Mouse (Mus musculus): ENCODE data around the gene Ssbp2. TPM values are rescaled to one million over a fixed set of nuclear protein-coding genes. Genes with fewer than 3 reads are reported as not detected.
A peak's percentile ranks its signal among the peaks of the same experiment; 100 is the strongest.

Gene Ssbp2
- polyA plus RNA-seq, 1 experiment: 15.1 TPM

GRCm38 (mm10) chr13:91680764-91681437 lies 220.8 kb downstream of the Ssbp2 start:
- H3K4me1 ChIP-seq (ENCODE audit: control insufficient read depth, insufficient read depth, low read length): no peaks in the 10 kb centered on the region
- no peak for DNase-seq
- WGBS: 76% methylated on average over 8 of the region's 8 CpGs
- TF ChIP-seq POLR2A (IDR thresholded peaks at IDR 0.05; ENCODE audit: borderline replicate concordance, extremely low read depth, low read depth, low read length) (no peak), CTCF (IDR thresholded peaks at IDR 0.05; ENCODE audit: insufficient read depth, low read length) (no peak)
- no peak overlapping the region for H3K4me3 ChIP-seq (replicated peaks; ENCODE audit: extremely low read depth, low read depth, low read length)

- Histone ChIP-seq H3K4me3 (replicated peaks; ENCODE audit: extremely low read depth, low read depth, low read length) (no peak overlapping the region), H3K4me1 (ENCODE audit: control insufficient read depth, insufficient read depth, low read length) (no peaks in the 10 kb centered on the region)
- DNase-seq: no peak
- 90% methylated on average over 3 of the region's 3 CpGs for WGBS
- TF ChIP-seq POLR2A (IDR thresholded peaks at IDR 0.05; ENCODE audit: borderline replicate concordance, extremely low read depth, low read depth, low read length): no peak
Observed at GRCm38 (mm10) chr13:91681474-91681873, 221.4 kb downstream of the Ssbp2 start.

- H3K4me1 ChIP-seq (ENCODE audit: control insufficient read depth, insufficient read depth, low read length): no peaks in the 10 kb centered on the region
- no peak overlapping the region for H3K4me3 ChIP-seq (replicated peaks; ENCODE audit: extremely low read depth, low read depth, low read length)
- 82% methylated on average over 5 of the region's 5 CpGs for WGBS
- DNase-seq: no peak
- no peak for TF ChIP-seq CTCF (IDR thresholded peaks at IDR 0.05; ENCODE audit: insufficient read depth, low read length)
Observed at GRCm38 (mm10) chr13:91690118-91690517, 230.0 kb downstream of the Ssbp2 start.

- 49% methylated on average over 7 of the region's 7 CpGs for WGBS
- Histone ChIP-seq H3K4me1 (ENCODE audit: control insufficient read depth, insufficient read depth, low read length) (no peaks in the 10 kb centered on the region), H3K4me3 (replicated peaks; ENCODE audit: extremely low read depth, low read depth, low read length) (no peak overlapping the region)
- no peak for DNase-seq
- TF ChIP-seq POLR2A (IDR thresholded peaks at IDR 0.05; ENCODE audit: borderline replicate concordance, extremely low read depth, low read depth, low read length): no peak
- no peak for TF ChIP-seq CTCF (IDR thresholded peaks at IDR 0.05; ENCODE audit: insufficient read depth, low read length)
Observed at GRCm38 (mm10) chr13:91693615-91694014, 233.5 kb downstream of the Ssbp2 start.

GRCm38 (mm10) chr13:91695406-91695805 lies 235.3 kb downstream of the Ssbp2 start:
- WGBS: 74% methylated on average over 2 of the region's 2 CpGs
- TF ChIP-seq POLR2A (IDR thresholded peaks at IDR 0.05; ENCODE audit: borderline replicate concordance, extremely low read depth, low read depth, low read length) (no peak), CTCF (IDR thresholded peaks at IDR 0.05; ENCODE audit: insufficient read depth, low read length) (no peak)
- Histone ChIP-seq H3K4me1 (ENCODE audit: control insufficient read depth, insufficient read depth, low read length) (no peaks in the 10 kb centered on the region), H3K4me3 (replicated peaks; ENCODE audit: extremely low read depth, low read depth, low read length) (no peak overlapping the region)
- DNase-seq: no peak

- no peak for DNase-seq
- TF ChIP-seq POLR2A (IDR thresholded peaks at IDR 0.05; ENCODE audit: borderline replicate concordance, extremely low read depth, low read depth, low read length) (no peak), CTCF (IDR thresholded peaks at IDR 0.05; ENCODE audit: insufficient read depth, low read length) (no peak)
- no peak overlapping the region for H3K4me3 ChIP-seq (replicated peaks; ENCODE audit: extremely low read depth, low read depth, low read length)
- WGBS: 54% methylated on average over 2 of the region's 2 CpGs
- no peaks in the 10 kb centered on the region for H3K4me1 ChIP-seq (ENCODE audit: control insufficient read depth, insufficient read depth, low read length)
Observed at GRCm38 (mm10) chr13:91696109-91696645, 236.1 kb downstream of the Ssbp2 start.

GRCm38 (mm10) chr13:91697011-91697410 lies 236.9 kb downstream of the Ssbp2 start:
- TF ChIP-seq POLR2A (IDR thresholded peaks at IDR 0.05; ENCODE audit: borderline replicate concordance, extremely low read depth, low read depth, low read length) (no peak), CTCF (IDR thresholded peaks at IDR 0.05; ENCODE audit: insufficient read depth, low read length) (peak; percentile 3; the same call in 1 of the 2 replicates)
- DNase-seq: no peak
- WGBS: 32% methylated on average over 3 of the region's 3 CpGs

GRCm38 (mm10) chr13:91702337-91702736 lies 242.3 kb downstream of the Ssbp2 start:
- H3K4me1 ChIP-seq (ENCODE audit: control insufficient read depth, insufficient read depth, low read length): no peaks in the 10 kb centered on the region
- no peak overlapping the region for H3K4me3 ChIP-seq (replicated peaks; ENCODE audit: extremely low read depth, low read depth, low read length)
- TF ChIP-seq CTCF (IDR thresholded peaks at IDR 0.05; ENCODE audit: insufficient read depth, low read length): no peak
- TF ChIP-seq POLR2A (IDR thresholded peaks at IDR 0.05; ENCODE audit: borderline replicate concordance, extremely low read depth, low read depth, low read length): no peak
- WGBS: 41% methylated on average over 6 of the region's 6 CpGs
- DNase-seq: no peak

More at GRCm38 (mm10) chr13:91697011-91697410, 236.9 kb downstream of the Ssbp2 start:
- Histone ChIP-seq H3K4me1 (ENCODE audit: control insufficient read depth, insufficient read depth, low read length) (no peaks in the 10 kb centered on the region), H3K4me3 (replicated peaks; ENCODE audit: extremely low read depth, low read depth, low read length) (no peak overlapping the region)

- no peaks in the 10 kb centered on the region for H3K4me1 ChIP-seq (ENCODE audit: control insufficient read depth, insufficient read depth, low read length)
- DNase-seq: no peak
- 91% methylated on average over 6 of the region's 6 CpGs for WGBS
- no peak for TF ChIP-seq POLR2A (IDR thresholded peaks at IDR 0.05; ENCODE audit: borderline replicate concordance, extremely low read depth, low read depth, low read length)
- no peak for TF ChIP-seq CTCF (IDR thresholded peaks at IDR 0.05; ENCODE audit: insufficient read depth, low read length)
- no peak overlapping the region for H3K4me3 ChIP-seq (replicated peaks; ENCODE audit: extremely low read depth, low read depth, low read length)
Observed at GRCm38 (mm10) chr13:91719487-91719886, 259.4 kb downstream of the Ssbp2 start.

- Histone ChIP-seq H3K4me3 (replicated peaks; ENCODE audit: extremely low read depth, low read depth, low read length) (no peak overlapping the region), H3K4me1 (ENCODE audit: control insufficient read depth, insufficient read depth, low read length) (no peaks in the 10 kb centered on the region)
- TF ChIP-seq POLR2A (IDR thresholded peaks at IDR 0.05; ENCODE audit: borderline replicate concordance, extremely low read depth, low read depth, low read length) (no peak), CTCF (IDR thresholded peaks at IDR 0.05; ENCODE audit: insufficient read depth, low read length) (peak; percentile 14; the same call in 1 of the 2 replicates)
- DNase-seq: no peak
- 57% methylated on average over 8 of the region's 8 CpGs for WGBS
Observed at GRCm38 (mm10) chr13:91723108-91723735, 263.1 kb downstream of the Ssbp2 start.
